Comparison of ENCODE assay signal across 19 mouse cellular contexts in the genomic region with DNA sequence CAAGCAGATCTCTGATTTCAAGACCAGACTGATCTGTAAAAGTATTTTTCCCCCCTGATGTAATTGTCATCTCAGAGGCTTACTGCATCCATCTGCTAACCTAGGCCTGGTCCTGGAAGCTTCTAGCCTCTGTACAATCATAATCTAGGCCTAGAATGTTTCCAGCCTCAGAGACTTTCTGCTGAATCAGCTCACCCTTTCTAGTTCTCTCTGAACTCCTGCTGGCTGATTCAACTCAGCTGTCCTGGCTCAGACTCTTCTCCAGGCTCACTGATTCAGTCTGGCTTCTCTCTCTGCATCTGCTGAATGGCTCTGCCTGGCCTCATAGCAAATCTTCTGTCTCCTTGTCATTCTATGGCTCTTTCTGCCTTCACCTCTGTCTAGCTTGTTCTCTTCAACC. TPM values are rescaled to one million over a fixed set of nuclear protein-coding genes. Genes with fewer than 3 reads are reported as not detected.
DNase-seq lines count a peak whose midpoint lies in the region; ATAC-seq and TF ChIP-seq lines count a peak whose summit lies in the region.
"Had no signal": no experiment of that assay in that cellular context is flagged by ENCODE, and none has a peak within 500 bp of the region (broad histone marks: within the 10 kb centered on the region; RNA-seq: fewer than 3 reads in every experiment).

No protein-coding gene starts in this region.

- no peak overlapping the region for H3K4me3 ChIP-seq in kidney, embryonic 14.5 days (ENCODE audit: low read length)
- no peak overlapping the region for H3K4me3 ChIP-seq in midbrain, embryonic 13.5 days (replicated peaks)
- no peak overlapping the region for H3K4me3 ChIP-seq in midbrain, postnatal 0 days (ENCODE audit: low read depth, low read length)
- H3K4me3 ChIP-seq: forebrain, embryonic 15.5 days; hindbrain, embryonic 12.5 days; limb, embryonic 13.5 days; megakaryocyte, embryonic 14.5 days had no signal

- H3K4me2 ChIP-seq in kidney, embryonic 14.5 days (replicated peaks; ENCODE audit: low read depth, low read length) = no peak overlapping the region
- H3K4me2 ChIP-seq in midbrain, embryonic 13.5 days (replicated peaks) = no peak overlapping the region
- no peak overlapping the region for H3K4me2 ChIP-seq in midbrain, postnatal 0 days (ENCODE audit: low read depth, low read length, poor library complexity, severe bottlenecking)
- H3K4me2 ChIP-seq: forebrain, embryonic 15.5 days; hindbrain, embryonic 12.5 days; limb, embryonic 13.5 days had no signal

- no peak overlapping the region for H3K9ac ChIP-seq in kidney, embryonic 14.5 days (ENCODE audit: low read depth, low read length)
- H3K9ac ChIP-seq in midbrain, embryonic 13.5 days (replicated peaks) = no peak overlapping the region
- H3K9ac ChIP-seq in midbrain, postnatal 0 days (replicated peaks; ENCODE audit: low read length, poor library complexity, severe bottlenecking) = no peak overlapping the region
- H3K9ac ChIP-seq: forebrain, embryonic 15.5 days; hindbrain, embryonic 12.5 days; limb, embryonic 13.5 days had no signal

- peak; percentile 6 for DNase-seq in kidney, postnatal 14 days
- DNase-seq in midbrain, postnatal 0 days (ENCODE audit: low spot score) = no peak
- DNase-seq in Muller cell, postnatal 12 days (ENCODE audit: inconsistent ontology term) = peak; percentile 34
- DNase-seq in cerebellum, postnatal 10 days = no peak
- DNase-seq in kidney, adult 11 months = no peak
- DNase-seq: cerebellum, adult 9-11 months; heart, postnatal 10 days; layer of hippocampus, adult 9-11 months; right cerebral cortex, postnatal 4 days; thymus, postnatal 14 days had no signal

- peaks cover 71% of the 10 kb centered on the region for H3K36me3 ChIP-seq in kidney, embryonic 14.5 days (ENCODE audit: control insufficient read depth, insufficient read depth, low read length)
- peaks cover 89% of the 10 kb centered on the region for H3K36me3 ChIP-seq in midbrain, embryonic 13.5 days
- H3K36me3 ChIP-seq in midbrain, postnatal 0 days (ENCODE audit: insufficient read depth, low read length) = peaks cover 25% of the 10 kb centered on the region

- H3K27ac ChIP-seq in kidney, embryonic 14.5 days (ENCODE audit: low read depth, low read length) = no peak overlapping the region
- H3K27ac ChIP-seq in midbrain, embryonic 13.5 days = 0 out of 2 replicates have a peak overlapping the region, but pooled peaks have one; percentile 9
- H3K27ac ChIP-seq in midbrain, postnatal 0 days (ENCODE audit: low read depth, low read length) = no peak overlapping the region
- H3K27ac ChIP-seq: forebrain, embryonic 15.5 days; hindbrain, embryonic 12.5 days; kidney, postnatal 0 days; limb, embryonic 13.5 days had no signal

- H3K27me3 ChIP-seq in kidney, embryonic 14.5 days (ENCODE audit: control insufficient read depth, insufficient read depth, low read length) = no peaks in the 10 kb centered on the region
- no peaks in the 10 kb centered on the region for H3K27me3 ChIP-seq in midbrain, embryonic 13.5 days
- H3K27me3 ChIP-seq in midbrain, postnatal 0 days (ENCODE audit: insufficient read depth, low read length) = no peaks in the 10 kb centered on the region
- H3K27me3 ChIP-seq: forebrain, embryonic 15.5 days; hindbrain, embryonic 12.5 days; limb, embryonic 13.5 days; megakaryocyte, embryonic 14.5 days; Patski had no signal

- H3K4me1 ChIP-seq in kidney, embryonic 14.5 days (ENCODE audit: control insufficient read depth, insufficient read depth, low read length) = no peaks in the 10 kb centered on the region
- no peaks in the 10 kb centered on the region for H3K4me1 ChIP-seq in midbrain, embryonic 13.5 days (replicated peaks)
- no peaks in the 10 kb centered on the region for H3K4me1 ChIP-seq in midbrain, postnatal 0 days (ENCODE audit: insufficient read depth, low read length)
- H3K4me1 ChIP-seq: forebrain, embryonic 15.5 days; hindbrain, embryonic 12.5 days; limb, embryonic 13.5 days had no signal

- no peak for TF ChIP-seq CTCF in midbrain, postnatal 0 days (IDR thresholded peaks at IDR 0.05)

- no peaks in the 10 kb centered on the region for H3K9me3 ChIP-seq in kidney, embryonic 14.5 days (ENCODE audit: control insufficient read depth, low read length)
- no peaks in the 10 kb centered on the region for H3K9me3 ChIP-seq in midbrain, embryonic 13.5 days
- H3K9me3 ChIP-seq in midbrain, postnatal 0 days (ENCODE audit: low read length) = no peaks in the 10 kb centered on the region
- H3K9me3 ChIP-seq: forebrain, embryonic 15.5 days; hindbrain, embryonic 12.5 days; limb, embryonic 13.5 days; megakaryocyte, embryonic 14.5 days had no signal

- no peak for ATAC-seq in kidney, embryonic 14.5 days (ENCODE audit: low FRiP score, low TSS enrichment)
- no peak for ATAC-seq in midbrain, embryonic 13.5 days
- no peak for ATAC-seq in midbrain, postnatal 0 days (ENCODE audit: low FRiP score)
- ATAC-seq: forebrain, embryonic 15.5 days; inflammation-experienced regulatory T-cells, adult 6 months; Patski had no signal

RNA-seq across cellular contexts. Expression of gene Snapc3, which starts 20.6 kb away (rescaled TPM):
- 45.0 and 51.3 TPM in 2 replicates for polyA plus RNA-seq in kidney, embryonic 14.5 days (2014; fragmentation: Nextera tagmentation; extraction: Ambion mirVana)
- 93.9 and 95.5 TPM in 2 replicates for polyA plus RNA-seq in midbrain, embryonic 13.5 days (2015; fragmentation: Nextera tagmentation; extraction: Ambion mirVana)
- 38.0 and 40.5 TPM in 2 replicates for total RNA-seq in midbrain, postnatal 0 days (2014; rRNA removed)
- 33.3 and 33.9 TPM in 2 replicates for polyA plus RNA-seq in midbrain, postnatal 0 days (2015; fragmentation: Nextera tagmentation; extraction: Ambion mirVana)

RNA-seq across cellular contexts. Expression of gene Psip1, which starts 48.1 kb away (rescaled TPM):
- polyA plus RNA-seq in kidney, embryonic 14.5 days (2014; fragmentation: Nextera tagmentation; extraction: Ambion mirVana) = 202 and 215 TPM in 2 replicates
- polyA plus RNA-seq in midbrain, embryonic 13.5 days (2015; fragmentation: Nextera tagmentation; extraction: Ambion mirVana) = 329 and 332 TPM in 2 replicates
- total RNA-seq in midbrain, postnatal 0 days (2014; rRNA removed) = 206 and 254 TPM in 2 replicates
- polyA plus RNA-seq in midbrain, postnatal 0 days (2015; fragmentation: Nextera tagmentation; extraction: Ambion mirVana) = 273 and 320 TPM in 2 replicates

Comparison
In these comparisons a context has a peak if more than half of its experiments do, and no peak if none do; other contexts are left out.
1. DNase-seq: peak in kidney, postnatal 14 days (single experiment) and Muller cell, postnatal 12 days (single experiment); none in midbrain, postnatal 0 days (single experiment), cerebellum, postnatal 10 days (0 of 2) and kidney, adult 11 months (single experiment).